Mouse (Mus musculus): ENCODE results near the gene Ms4a6c.

- TF ChIP-seq POLR2A (IDR thresholded peaks at IDR 0.05; ENCODE audit: control insufficient read depth, extremely low read depth, insufficient read depth, low read length, poor library complexity) (no peak), CTCF (IDR thresholded peaks at IDR 0.05; ENCODE audit: borderline replicate concordance, control insufficient read depth, extremely low read depth, insufficient read depth, low read length, poor library complexity) (no peak)
Measured at GRCm38 (mm10) chr19:11496361-11496760, 27.2 kb downstream of the Ms4a6c start.

All from thymus, adult 2 months (tissue).